Mouse (Mus musculus): ENCODE data around the gene Mpig6b.

DNA sequence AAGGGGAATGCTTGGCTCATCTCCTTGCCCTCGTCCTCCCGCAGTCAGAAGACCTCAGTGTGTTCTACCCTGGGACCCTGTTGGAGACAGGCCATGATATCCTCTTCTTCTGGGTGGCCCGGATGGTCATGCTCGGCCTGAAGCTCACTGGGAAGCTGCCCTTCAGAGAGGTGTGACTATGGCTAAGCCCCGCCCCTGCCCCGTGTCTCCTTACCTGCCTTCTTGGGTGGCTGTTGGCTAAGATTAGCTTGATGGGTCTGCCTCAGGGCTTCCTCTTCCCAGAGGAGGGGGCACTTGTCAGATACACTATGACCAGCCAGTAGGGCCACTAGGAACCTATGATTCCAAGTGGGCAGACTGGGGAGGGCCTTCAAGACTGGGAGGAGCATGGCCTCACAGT is 52.8 kb downstream of the Mpig6b start:
- no peak for TF ChIP-seq CTCF (IDR thresholded peaks at IDR 0.05; ENCODE audit: low read depth)
- TF ChIP-seq EP300 (IDR thresholded peaks at IDR 0.05; ENCODE audit: low read depth) = no peak
